Mouse (Mus musculus) thymus, adult 18-20 months (tissue): ENCODE data around the gene Ak8.

Source experiments
- DNase-seq, 2 experiments: peaks; one replicate each; pipeline ENCODE4 v3.0.0; 2022; ENCODE audit warnings: mixed read lengths in 2 of 2

Ak8 gene

DNA sequence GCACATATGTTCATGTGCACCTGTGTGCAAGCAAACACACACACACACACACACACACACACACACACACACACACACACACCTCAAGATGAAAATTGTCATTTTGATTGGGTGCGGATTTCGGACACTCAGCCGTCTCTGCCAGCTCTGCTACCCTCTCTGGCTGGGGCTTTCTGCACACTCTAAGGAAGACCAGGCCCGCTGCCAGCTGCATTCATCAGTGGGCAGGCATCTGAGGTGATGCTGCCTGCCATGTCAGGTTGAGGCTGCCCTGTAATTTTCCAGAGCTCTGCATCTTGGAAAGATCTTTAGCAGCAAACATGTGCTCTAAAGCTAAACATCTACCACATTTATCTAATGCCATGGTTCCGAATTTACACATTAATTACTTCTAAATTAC, 37.1 kb downstream of the Ak8 start:
- no peak for DNase-seq

DNA sequence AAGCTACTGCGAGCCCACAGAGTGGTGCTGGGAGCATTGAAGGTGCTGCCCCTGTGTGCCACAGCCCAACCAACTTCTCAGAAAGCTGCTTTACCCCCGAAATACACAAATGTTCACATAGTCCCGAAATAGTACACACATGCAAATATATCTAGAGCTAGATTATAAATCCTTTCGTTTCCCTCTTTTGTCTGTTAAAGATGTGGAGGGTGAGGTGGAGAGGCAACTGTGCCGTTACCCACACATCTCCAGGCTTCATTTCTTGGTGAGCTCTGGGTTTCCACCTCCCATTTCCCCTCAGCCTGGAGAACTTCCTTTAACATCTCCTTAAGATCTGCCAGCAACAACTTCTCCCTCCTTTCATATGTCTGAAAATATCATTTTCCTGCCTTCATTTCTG, 40.2 kb downstream of the Ak8 start:
- no peak for DNase-seq

DNA sequence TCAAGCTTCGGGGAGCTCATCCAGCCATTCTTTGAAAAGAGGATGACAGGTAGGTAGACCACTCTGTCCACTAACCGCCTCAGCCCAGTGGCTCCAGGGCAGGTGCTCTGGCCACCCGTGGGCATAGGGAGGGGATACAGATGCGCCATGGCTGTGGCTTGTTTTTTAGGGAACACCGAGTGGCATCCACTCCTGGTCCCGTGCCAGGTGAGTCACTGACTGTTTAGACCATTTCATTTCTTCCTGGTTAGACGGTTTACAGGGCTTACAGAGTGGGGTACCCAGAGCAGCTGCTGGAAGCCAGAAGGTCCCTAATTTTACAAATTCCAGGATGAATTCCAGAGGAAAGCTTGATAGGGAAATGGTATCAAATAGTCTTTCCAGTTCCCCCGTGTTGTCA, 42.7 kb downstream of the Ak8 start:
- DNase-seq = no peak

DNA sequence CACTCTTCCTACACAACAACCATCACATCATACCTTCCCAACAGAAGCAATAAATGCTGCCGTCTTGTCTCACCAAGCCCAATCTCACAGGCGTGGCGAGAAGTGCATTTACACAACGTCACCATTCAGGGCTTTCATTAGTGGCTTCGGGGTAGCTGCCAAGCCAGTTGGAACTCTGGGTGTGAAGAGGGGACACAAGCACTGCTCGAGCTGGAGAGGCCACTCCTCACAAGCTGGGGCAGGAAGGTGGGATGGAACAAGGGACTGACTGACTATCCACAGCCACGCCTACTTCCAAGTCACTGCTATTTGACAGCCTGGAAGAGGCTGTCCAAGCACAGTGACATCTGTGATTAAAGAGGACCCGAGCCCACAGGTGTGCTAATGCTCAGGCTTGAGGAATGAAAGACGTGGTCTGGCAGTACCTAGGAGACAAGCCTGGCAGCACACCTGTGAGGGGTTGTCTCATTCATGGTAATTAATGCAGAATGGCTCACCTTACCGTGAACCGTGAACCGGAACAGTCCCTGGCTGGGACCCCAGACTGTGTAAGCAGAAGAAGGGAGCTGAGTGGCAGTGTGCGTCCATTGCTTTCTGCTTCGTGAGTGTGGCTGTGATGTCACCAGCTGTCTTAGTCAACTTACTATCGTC, 46.8 kb downstream of the Ak8 start:
- no peak for DNase-seq

DNA sequence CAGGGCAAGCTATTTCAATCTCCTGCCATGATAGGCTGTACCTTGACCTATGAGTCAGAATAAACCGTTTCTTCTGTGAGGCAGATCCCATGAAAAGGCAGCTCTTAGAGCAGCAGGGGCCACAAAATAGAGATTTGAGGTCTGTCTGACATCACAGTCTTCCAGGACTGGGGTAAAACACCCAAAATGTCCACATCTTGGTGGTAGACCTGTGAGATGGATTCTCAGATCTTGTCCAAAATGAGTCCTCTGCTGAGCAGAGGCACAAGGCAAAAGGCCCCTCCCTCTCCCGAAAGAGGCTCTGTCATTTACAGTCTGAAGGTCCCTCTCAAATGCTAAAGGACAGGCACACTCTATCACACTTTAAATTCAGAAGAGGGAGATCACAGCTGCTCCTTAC, 47.7 kb downstream of the Ak8 start:
- no peak for DNase-seq

DNA sequence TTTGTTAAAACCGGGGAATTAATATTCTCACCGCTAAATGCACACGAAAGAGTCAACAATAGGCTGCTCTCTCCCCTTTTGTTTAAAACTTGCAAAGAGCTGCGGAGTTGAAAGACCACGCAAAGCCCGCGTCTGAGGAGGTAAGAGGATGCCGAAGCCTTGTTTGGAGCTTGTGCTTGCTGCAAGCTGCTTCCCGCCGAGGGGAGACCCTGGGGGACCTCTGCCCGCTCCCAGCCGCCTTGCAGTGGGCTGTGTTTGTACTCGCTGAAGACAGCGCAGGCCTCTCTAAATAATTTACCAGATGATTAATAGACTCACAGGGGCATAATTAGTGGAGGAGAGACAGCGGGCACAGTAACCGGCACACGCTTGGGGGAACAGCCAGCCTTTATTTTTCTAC, 51.2 kb downstream of the Ak8 start:
- no peak for DNase-seq

DNA sequence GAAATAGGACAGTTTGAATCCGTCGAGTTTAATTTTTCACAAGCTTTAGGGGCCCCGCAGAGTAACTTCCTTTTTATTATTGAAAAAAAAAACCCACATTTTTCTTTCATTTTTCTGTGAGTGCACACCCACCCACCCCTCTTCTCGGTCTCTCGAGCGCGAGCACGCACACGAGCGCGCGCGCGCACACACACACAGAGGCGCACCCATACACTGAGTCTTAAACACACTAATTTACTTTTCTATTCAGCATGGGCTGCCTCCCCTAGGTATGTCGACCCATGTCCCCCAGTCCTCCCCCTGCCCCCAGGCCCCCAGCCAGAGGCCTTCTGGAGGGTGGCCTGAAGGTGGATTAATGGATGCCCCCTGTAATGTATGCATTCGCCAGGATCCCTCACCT, 51.7 kb downstream of the Ak8 start:
- DNase-seq = no peak

DNA sequence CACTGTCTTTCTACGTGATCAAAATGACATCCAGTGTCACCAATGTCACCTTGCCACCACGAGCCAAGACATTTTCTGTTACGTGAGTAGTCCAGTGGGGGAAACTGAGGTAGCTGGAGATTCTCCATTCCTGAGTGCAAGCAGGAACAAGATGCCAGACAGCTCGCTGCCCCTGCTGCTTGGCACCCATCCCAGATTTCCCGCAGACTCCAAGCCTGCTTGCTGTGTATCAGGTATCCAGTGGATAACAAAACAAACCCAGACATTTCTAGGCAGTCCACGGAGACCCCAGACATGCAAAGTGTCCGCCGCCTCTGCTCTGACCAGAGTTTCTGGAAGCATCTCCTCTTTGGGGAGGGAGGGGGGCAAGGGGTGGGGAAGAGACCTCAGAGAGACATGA, 52.4 kb downstream of the Ak8 start:
- no peak for DNase-seq

DNA sequence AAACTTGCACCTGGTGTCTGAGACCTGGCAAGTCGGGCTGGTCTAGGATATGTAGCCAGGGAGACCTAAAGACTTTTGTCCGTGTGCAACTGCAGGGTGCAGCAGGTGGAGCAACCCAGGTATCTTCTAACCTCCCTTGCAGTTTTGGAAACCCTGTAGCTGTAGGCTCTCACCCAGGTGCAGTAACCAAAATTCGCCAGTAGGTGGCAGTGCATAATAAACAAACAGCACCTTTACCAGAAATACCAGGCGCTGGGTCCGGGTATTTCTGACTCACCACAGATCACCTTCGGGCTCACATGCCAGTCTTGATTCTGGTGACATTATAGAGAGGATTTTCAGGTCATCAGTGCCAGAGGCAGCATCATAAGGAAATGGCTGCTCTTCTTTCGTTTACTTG, 55.5 kb downstream of the Ak8 start:
- peak; percentile 41 to 60 for DNase-seq

DNA sequence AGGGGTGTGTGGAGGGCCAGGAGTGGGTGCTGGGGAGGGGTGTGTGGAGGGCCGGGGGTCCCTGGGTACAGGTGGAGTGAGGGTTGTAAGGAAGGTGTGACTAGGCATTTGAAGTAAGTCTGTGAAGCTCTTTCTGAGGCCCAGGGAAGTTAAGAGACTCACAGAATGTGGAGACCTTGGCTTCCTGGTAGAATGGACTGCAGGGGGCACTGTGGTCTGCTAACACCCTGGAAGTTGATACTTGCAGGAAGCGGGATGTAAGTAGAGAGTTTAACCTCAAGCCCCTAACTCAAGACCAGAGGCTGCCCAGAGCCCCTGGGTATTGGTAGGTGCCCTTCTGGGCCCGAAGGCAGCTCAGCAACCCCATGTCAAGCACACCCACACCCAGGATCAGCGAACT, 56.2 kb downstream of the Ak8 start:
- DNase-seq = no peak

DNA sequence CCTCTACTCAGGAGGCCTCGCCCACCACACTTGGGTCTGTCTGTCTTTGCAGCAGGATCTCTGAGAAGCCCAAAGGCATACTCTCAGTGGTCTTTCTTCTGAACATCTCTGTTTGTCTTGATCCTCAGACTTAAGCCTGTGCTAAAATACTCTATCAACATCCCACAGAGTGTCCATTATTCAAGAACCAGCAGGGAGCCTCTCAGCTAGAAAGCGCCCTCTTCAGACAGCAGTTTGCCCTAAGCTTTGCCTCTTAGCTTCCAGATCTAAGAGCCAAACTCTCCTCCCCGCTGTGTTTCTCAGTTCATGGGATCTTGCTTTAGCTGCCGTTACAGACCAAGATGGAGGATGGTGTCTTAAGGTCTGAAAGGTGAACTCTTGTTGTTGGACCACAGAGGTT, 59.5 kb downstream of the Ak8 start:
- no peak for DNase-seq

DNA sequence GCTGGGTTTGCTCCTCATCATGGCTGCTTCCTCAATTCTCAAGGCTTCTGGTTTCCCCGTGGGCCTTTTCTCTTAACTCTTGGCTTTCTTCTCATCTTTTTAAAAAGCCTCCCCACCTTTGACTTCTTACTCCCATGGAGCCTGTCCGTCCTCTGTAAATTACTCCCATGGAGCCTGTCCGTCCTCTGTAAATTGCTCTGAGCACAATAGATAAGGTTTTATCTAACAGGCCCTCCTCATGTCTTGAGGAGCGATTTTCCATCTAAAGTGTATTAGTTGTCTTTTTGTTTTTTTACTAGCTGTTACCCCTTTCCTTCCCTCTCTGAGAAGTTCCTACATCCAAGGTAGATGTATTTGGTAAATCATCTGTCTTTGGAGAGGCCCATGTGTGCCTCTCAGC, 66.6 kb downstream of the Ak8 start:
- DNase-seq = no peak

DNA sequence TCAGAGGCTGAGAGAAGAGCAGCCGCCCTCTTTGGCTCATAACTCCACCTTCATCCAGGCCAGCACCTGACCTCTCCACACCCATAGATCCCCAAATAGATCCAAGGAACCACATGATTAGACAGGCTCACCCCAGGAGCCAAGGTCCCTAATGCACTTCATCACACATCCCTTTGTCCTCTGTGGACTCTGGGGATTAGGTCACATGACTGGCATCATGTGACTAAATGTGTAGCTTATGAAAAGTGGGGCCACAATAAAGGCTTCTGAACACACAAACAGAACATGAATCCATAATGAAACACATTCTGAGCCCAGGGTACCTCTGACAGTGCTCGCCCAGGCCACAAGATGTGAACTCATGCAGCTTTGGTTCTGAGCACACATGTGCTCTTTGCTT, 67.1 kb downstream of the Ak8 start:
- DNase-seq = no peak

DNA sequence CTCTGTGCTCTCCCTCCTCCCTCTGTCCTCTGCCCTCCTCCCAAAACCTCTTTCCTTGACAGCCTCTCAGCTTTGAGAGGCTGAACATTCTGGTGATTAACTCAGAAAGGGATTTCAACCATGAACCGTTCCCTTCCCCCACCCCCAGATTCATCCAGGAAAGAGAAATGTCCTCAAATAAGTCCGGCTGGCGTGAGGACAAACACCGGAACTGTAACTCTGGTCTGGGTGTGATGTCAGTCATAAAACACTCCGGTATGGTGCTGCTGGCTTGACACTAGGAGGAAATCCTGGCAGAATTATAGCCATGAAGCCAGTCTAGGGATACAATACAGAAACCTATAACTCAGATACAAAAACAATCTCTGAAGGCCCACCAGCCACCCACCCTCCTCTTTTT, 70.7 kb downstream of the Ak8 start:
- DNase-seq = no peak

DNA sequence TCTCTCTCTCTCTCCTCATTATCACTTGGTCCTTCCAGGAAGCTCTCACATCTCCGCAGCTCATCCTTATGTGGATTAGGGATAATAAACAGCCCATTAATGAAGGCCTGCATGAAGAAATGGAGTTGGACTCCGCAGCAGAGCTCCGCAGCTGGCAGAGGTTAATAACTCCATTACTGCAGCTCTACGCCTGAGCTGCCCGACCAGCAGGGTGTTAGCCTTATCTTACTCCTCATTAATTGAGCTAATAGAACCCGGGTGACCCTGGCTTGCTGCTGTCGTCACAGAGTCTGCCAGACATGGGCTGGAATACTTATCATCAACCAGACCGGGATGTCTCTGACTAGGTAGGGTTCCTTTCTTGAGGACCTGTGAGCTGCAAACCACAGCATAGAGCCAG, 74.1 kb downstream of the Ak8 start:
- no peak for DNase-seq

DNA sequence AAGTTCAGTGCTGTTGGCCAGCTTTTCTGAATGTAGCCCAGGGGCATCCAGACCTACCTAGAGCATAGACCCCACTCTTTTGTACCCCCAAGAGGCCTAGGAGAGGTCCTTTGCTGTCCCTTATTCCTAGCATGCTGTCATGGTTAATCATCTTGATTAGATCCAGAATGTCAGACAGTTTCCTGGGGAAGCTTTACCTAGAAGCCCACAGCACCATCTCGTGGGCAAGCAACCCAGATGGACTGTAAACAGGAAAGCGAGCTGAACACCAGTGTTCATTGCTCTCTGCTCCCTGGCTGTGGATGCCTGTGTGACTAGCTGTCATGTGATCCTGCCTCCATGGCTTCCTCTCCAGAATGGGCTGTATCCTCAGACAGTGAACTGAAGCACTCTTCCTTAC, 76.8 kb downstream of the Ak8 start:
- no peak for DNase-seq

DNA sequence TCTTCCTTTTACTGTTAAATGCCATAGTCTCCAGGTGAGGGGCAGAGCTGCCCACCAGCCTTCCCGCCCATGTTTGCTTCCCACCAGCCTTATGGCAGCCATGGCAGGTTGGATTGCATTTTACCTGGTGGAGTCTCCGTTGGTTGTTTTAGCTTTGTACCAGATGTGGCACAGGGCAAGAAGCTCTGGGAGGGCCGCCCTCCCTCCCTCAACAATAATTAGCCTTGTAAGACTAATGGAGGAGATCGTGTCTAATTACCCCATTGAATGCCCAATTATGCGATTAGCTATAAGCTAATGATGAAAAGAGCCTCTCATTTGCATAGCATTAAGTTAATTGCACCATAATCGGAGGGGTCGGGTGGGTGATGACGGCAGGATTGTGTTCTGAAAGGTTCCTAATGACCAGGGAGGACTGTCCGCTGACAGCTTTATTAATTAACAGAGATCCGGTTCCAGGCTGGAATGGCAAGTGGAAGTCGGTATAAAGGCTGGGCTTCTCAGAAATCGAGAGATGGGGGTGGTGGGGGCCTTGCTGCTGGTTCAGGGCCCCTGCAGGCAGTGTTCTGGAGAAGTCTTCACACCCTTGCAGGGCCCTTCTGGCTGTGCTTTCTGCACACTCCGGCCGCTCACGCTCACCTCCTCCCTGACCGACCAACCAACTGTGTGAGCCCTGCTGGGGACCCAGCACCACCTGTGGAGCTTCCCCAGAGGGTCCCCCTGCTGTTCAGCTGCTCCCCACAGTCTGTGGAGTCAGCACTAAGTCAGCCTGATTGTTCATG, 80.2 kb downstream of the Ak8 start:
- no peak for DNase-seq

DNA sequence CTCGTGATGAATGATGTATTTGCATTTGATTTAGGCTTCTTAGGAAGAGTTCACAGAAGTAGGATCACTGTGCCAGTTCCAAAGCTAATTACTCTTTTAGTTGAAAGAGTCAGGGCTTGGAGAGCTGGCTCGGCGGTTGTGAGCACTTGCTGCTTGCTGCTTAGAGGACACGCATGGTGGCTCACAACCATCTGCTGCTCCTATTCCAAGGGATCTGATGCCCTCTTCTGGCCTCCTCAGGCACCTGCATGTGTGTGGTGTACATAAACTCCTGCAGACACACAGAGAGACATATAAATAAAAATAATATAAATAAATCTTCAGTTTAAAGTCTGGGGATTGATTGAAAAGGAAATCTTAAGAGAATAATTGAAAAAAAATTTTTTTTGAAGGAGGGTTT, 81.3 kb downstream of the Ak8 start:
- DNase-seq = no peak

DNA sequence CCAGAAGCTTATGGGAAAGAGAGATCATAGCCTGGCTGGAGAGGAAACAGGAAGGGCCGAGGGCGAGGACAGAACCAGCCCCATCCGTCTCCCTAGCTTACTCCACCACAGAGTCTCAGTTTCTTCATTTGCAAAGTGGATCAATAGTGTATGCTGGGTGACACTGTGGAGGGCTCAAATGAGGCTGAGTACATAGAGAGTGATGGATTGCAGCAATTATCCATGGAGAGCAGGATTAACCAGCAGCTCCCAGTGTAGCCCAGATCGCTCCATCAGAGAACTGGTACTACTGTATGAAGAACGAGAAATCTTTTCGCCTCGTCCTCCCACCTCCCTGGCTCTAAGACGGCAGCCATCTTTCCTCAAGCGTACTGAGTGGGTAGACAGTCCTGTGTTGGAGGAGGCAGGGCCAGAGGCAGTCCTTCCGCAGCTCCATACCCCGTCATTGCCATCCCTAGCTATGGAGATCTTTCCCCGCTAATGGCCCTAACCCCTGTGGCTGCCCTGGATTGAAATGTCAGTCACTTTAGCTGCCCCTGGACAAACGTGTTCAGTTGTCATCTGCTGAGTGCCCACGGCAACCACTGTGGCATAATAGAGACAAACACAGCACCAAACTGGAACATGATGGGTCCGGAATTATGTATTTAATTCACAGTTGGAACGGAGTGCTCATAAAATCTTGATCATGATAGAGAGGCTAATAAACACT, 86.5 kb downstream of the Ak8 start:
- DNase-seq = no peak

DNA sequence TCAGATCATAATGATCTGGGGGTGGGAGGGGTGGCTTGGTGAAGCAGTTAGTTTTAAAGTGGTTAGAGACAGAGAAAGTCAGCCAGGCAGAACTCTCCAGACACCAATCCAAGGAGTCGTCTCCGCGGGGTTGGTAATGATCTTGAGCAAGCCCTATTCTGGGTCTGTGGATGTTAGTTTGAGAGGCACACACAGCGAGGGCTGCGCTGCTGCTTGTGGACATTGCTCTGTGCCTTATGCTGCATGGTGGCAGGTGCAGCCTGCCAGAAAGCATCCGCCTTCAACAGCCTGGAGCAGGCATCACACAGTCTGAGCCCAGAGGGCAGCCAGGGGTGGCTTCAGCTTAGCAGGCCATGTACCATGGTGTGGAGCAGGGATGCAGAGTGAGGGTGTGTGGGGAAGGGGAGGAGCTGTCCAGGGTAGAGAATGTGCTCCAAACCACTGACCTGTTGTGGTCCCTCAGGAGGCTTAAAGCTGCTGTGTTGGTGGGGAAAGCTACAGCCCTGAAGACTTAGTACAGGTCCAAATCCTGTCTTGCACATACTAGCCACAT, 87.2 kb downstream of the Ak8 start:
- no peak for DNase-seq

DNA sequence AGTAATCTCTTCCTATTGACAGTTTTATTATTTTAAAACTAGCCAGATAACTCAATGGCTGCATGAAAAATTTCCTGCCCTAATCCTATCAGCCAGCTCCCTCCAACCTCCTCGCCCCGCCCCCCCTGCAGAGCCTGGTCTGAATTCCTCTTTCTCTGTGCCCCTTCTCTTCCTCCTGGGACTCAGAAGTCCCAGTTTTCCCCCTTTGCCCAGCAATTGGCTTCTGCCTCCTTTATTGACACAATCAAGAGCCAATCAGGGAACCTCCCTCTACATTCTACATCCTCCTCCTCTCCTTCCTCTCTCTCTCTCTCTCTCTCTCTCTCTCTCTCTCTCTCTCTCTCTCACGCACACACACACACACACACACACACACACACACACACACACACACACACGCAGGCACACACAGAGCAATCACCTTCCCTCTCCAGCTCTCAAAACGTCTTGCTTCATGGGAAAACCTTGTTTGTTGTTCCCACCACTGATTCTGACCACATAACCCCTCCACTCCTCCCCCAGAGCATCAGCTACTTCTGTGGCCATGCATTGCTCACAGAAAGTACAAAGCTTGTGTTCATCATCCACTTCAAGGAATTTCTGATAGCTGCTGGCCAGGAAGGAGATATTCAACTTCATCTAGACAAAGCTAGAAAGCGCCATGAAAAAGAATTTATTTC, 93.1 kb downstream of the Ak8 start:
- DNase-seq = no peak

DNA sequence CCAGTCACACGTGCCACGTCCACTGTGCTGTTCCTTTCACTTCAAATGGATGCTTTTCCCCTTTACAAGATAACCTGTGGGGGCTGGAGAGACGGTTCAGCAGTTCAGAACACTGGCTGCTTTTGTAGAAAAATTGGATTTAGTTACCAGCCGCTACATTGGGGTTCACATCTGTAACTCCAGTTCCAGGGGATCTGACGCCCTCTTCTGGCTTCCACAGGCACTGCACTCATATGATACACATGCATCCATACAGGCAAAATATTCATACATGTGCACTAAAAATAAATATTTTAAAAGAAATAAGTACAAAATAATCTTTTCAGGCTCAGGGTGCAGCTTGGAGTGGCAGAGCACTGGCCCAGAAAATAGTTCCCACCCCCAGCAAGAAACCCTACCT, 94.7 kb downstream of the Ak8 start:
- no peak for DNase-seq

DNA sequence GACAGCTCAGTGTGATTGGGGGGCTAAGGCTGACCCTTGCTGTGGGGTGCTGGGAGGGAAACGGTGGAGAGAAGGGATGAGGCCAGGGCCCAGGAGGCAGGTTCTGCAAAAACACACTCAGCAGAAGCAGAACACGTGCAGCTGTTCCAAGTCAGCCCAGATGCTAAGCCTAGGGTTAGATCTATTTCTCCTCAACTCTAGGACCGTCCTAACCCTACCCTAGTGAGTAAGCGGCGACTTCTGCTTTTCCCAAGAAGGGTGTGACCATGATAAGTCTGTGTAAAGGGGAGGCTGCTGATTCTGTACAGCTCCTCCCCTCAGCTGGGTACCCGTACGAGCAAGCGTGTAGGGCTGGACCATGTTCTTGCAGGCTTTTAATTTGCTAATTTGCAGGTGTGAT, 96.3 kb downstream of the Ak8 start:
- DNase-seq = no peak
